In the genomic region with DNA sequence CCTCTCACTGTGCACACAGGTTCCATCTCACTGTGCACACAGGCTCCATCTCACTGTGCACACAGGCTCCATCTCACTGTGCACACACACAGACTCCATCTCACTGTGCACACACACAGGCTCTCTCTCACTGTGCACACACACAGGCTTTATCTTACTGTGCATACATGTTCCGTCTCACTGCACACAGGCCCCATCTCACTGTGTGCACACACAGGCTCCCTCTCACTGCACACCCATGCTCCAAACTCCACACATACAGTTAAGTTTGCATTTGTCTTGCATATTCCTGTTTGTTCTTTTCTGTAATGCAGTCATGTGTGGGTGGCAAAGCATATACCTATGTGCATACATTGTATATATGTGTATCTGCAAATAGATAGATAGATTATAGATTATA, we compare ENCODE assay signal across 27 mouse cellular contexts. TPM values are rescaled to one million over a fixed set of nuclear protein-coding genes. Genes with fewer than 3 reads are reported as not detected.
DNase-seq lines count a peak whose midpoint lies in the region; ATAC-seq and TF ChIP-seq lines count a peak whose summit lies in the region.
"Had no signal": no experiment of that assay in that cellular context is flagged by ENCODE, and none has a peak within 500 bp of the region (broad histone marks: within the 10 kb centered on the region; RNA-seq: fewer than 3 reads in every experiment).

No protein-coding gene starts in this region.

- no peaks in the 10 kb centered on the region; the same call in 1 of the 2 replicates for H3K4me1 ChIP-seq in megakaryocyte, embryonic 14.5 days
- H3K4me1 ChIP-seq in stomach, postnatal 0 days (replicated peaks; ENCODE audit: control insufficient read depth, insufficient read depth): no peaks in the 10 kb centered on the region

- H3K27me3 ChIP-seq in megakaryocyte, embryonic 14.5 days (replicated peaks): peaks cover 3% of the 10 kb centered on the region
- H3K27me3 ChIP-seq in stomach, postnatal 0 days (ENCODE audit: control insufficient read depth, insufficient read depth, low read length): no peaks in the 10 kb centered on the region
- H3K27me3 ChIP-seq: hindbrain, embryonic 13.5 days had no signal

- peak overlapping the region; percentile 47 for H3K4me3 ChIP-seq in megakaryocyte, embryonic 14.5 days (replicated peaks)
- H3K4me3 ChIP-seq in stomach, postnatal 0 days (ENCODE audit: low read depth, low read length): no peak overlapping the region
- H3K4me3 ChIP-seq: embryonic facial prominence, embryonic 10.5 days; embryonic facial prominence, embryonic 13.5 days; gastrocnemius, adult 2 months; hindbrain, embryonic 10.5 days; hindbrain, embryonic 13.5 days had no signal

- 88% methylated on average over 1 of the region's 1 CpGs for WGBS in stomach, postnatal 0 days

- TF ChIP-seq EP300 in stomach, postnatal 0 days (optimal IDR thresholded peaks at IDR 0.05): no peak

- H3K36me3 ChIP-seq in megakaryocyte, embryonic 14.5 days (replicated peaks; ENCODE audit: low read length): no peaks in the 10 kb centered on the region
- no peaks in the 10 kb centered on the region for H3K36me3 ChIP-seq in stomach, postnatal 0 days (ENCODE audit: control insufficient read depth, insufficient read depth, low read length)
- H3K36me3 ChIP-seq: embryonic facial prominence, embryonic 10.5 days; embryonic facial prominence, embryonic 13.5 days; hindbrain, embryonic 10.5 days; hindbrain, embryonic 13.5 days had no signal

- peaks cover 15% of the 10 kb centered on the region for H3K9me3 ChIP-seq in megakaryocyte, embryonic 14.5 days
- no peaks in the 10 kb centered on the region for H3K9me3 ChIP-seq in stomach, postnatal 0 days (ENCODE audit: control insufficient read depth, low read length)
- H3K9me3 ChIP-seq: embryonic facial prominence, embryonic 13.5 days; hindbrain, embryonic 10.5 days; hindbrain, embryonic 13.5 days had no signal

- ATAC-seq in megakaryocyte, adult 5-6 weeks (ENCODE audit: poor library complexity, severe bottlenecking): no peak
- peak; percentile 49 for ATAC-seq in erythroid progenitor cell, adult 5-6 weeks (replicated peaks; ENCODE audit: low FRiP score, poor library complexity, severe bottlenecking)
- 0 out of 2 replicates have a peak, but pooled peaks have one; percentile 24 for ATAC-seq in stomach, postnatal 0 days (ENCODE audit: low FRiP score, low TSS enrichment)
- ATAC-seq: activated CD4-positive, CD25-positive, alpha-beta regulatory T cell, adult 4 months; CD4-positive, CD25-positive, alpha-beta regulatory T cell, adult 4 months; forebrain, embryonic 14.5 days; forebrain, postnatal 0 days; hindbrain, embryonic 16.5 days; inflammation-experienced regulatory T-cells, adult 6 months; intestine, embryonic 16.5 days had no signal

- no peak overlapping the region for H3K9ac ChIP-seq in stomach, postnatal 0 days (ENCODE audit: low read length)
- H3K9ac ChIP-seq: embryonic facial prominence, embryonic 13.5 days; forebrain, postnatal 0 days; hindbrain, embryonic 13.5 days had no signal

- DNase-seq in stomach, postnatal 0 days (ENCODE audit: low spot score): no peak
- no peak for DNase-seq in adrenal gland, postnatal 14 days
- no peak for DNase-seq in adrenal gland, postnatal 25 days
- DNase-seq: adrenal gland, adult 8-10 months; cerebellum, adult 11 months; cerebellum, adult 8-10 months; cerebellum, postnatal 10 days; cerebellum, postnatal 36 days; embryo, embryonic 11 days; forebrain, postnatal 0 days; gastrocnemius, adult 2 months; gastrocnemius, postnatal 14 days; heart, adult 18-20 months had no signal

- no peak for TF ChIP-seq CTCF in stomach, postnatal 0 days (IDR thresholded peaks at IDR 0.05; ENCODE audit: low read depth)

- no peak overlapping the region for H3K27ac ChIP-seq in stomach, postnatal 0 days (replicated peaks)
- H3K27ac ChIP-seq: embryonic facial prominence, embryonic 10.5 days; embryonic facial prominence, embryonic 13.5 days; gastrocnemius, adult 2 months; hindbrain, embryonic 10.5 days; hindbrain, embryonic 13.5 days had no signal

- no peak overlapping the region for H3K4me2 ChIP-seq in stomach, postnatal 0 days (replicated peaks; ENCODE audit: low read depth)
- H3K4me2 ChIP-seq: embryonic facial prominence, embryonic 13.5 days; heart, embryonic 11.5 days; hindbrain, embryonic 13.5 days had no signal

RNA-seq across cellular contexts. Expression of gene Sox5, which starts 57.6 kb away (rescaled TPM):
- 0.07 and 0.41 TPM in 2 replicates for polyA plus RNA-seq in megakaryocyte, embryonic 14.5 days (2012; ENCODE audit: insufficient read depth, low replicate concordance)
- 0.07 TPM in 1 of 2 replicates, not detected in the other for total RNA-seq in megakaryocyte, adult 5-6 weeks (2015)
- total RNA-seq in megakaryocyte, adult 5-6 weeks (2017): 0.07 TPM in 1 of 2 replicates, not detected in the other
- total RNA-seq in erythroid progenitor cell, adult 5-6 weeks (2015; ENCODE audit: low replicate concordance): 7.1 TPM in 1 of 2 replicates, not detected in the other
- 2.6 and 4.9 TPM in 2 replicates for total RNA-seq in erythroid progenitor cell, adult 5-6 weeks (2017; ENCODE audit: low replicate concordance)
- polyA plus RNA-seq in stomach, postnatal 0 days (2015; fragmentation: Nextera tagmentation; extraction: Ambion mirVana): 9.0 and 9.8 TPM in 2 replicates
- 11.5 and 18.5 TPM in 2 replicates for total RNA-seq in adrenal gland, postnatal 14 days (2021)
- 10.8 and 14.7 TPM in 2 replicates for total RNA-seq in adrenal gland, postnatal 25 days (2021)
